Mouse (Mus musculus) embryo, embryonic 11 days (tissue): ENCODE results near the gene Ptch1.

Experiments
- DNase-seq: peaks from one replicate; pipeline ENCODE4 v3.0.0-alpha.2; 2015

Ptch1 gene

GRCm38 (mm10) chr13:63562972-63563780 lies 10.2 kb downstream of the Ptch1 start:
- peak; percentile 91 for DNase-seq

- DNase-seq: no peak
These were observed 11.0 kb downstream of the Ptch1 start for GRCm38 (mm10) chr13:63562141-63562971.

- DNase-seq: peak; percentile 74
These were observed 15.0 kb downstream of the Ptch1 start for GRCm38 (mm10) chr13:63558297-63558890.

GRCm38 (mm10) chr13:63556431-63556830 lies 17.0 kb downstream of the Ptch1 start:
- DNase-seq: no peak

GRCm38 (mm10) chr13:63555885-63556284 lies 17.5 kb downstream of the Ptch1 start:
- no peak for DNase-seq

GRCm38 (mm10) chr13:63554569-63554968 lies 18.8 kb downstream of the Ptch1 start:
- DNase-seq: peak; percentile 77

GRCm38 (mm10) chr13:63553436-63553835 lies 20.0 kb downstream of the Ptch1 start:
- DNase-seq: peak; percentile 16

- DNase-seq: peak; percentile 44
These were observed 21.0 kb downstream of the Ptch1 start for GRCm38 (mm10) chr13:63552291-63552932.

GRCm38 (mm10) chr13:63551552-63552290 lies 21.7 kb downstream of the Ptch1 start:
- DNase-seq: peak; percentile 17

GRCm38 (mm10) chr13:63550367-63550766 lies 23.0 kb downstream of the Ptch1 start:
- DNase-seq: no peak

- no peak for DNase-seq
These were observed 24.2 kb downstream of the Ptch1 start for GRCm38 (mm10) chr13:63549210-63549609.

- no peak for DNase-seq
These were observed 24.8 kb downstream of the Ptch1 start for GRCm38 (mm10) chr13:63548571-63548970.

- DNase-seq: no peak
These were observed 28.1 kb downstream of the Ptch1 start for GRCm38 (mm10) chr13:63545291-63545690.

GRCm38 (mm10) chr13:63544967-63545253 lies 28.5 kb downstream of the Ptch1 start:
- DNase-seq: no peak

- no peak for DNase-seq
These were observed 29.1 kb downstream of the Ptch1 start for GRCm38 (mm10) chr13:63544119-63544966.

- DNase-seq: peak; percentile 30
These were observed 29.9 kb downstream of the Ptch1 start for GRCm38 (mm10) chr13:63543459-63543858.

GRCm38 (mm10) chr13:63542796-63543384 lies 30.5 kb downstream of the Ptch1 start:
- DNase-seq: no peak

GRCm38 (mm10) chr13:63541510-63541909 lies 31.9 kb downstream of the Ptch1 start:
- peak; percentile 40 for DNase-seq

- no peak for DNase-seq
These were observed 32.8 kb downstream of the Ptch1 start for GRCm38 (mm10) chr13:63540584-63540983.

GRCm38 (mm10) chr13:63534981-63535380 lies 38.4 kb downstream of the Ptch1 start:
- no peak for DNase-seq

GRCm38 (mm10) chr13:63530857-63531256 lies 42.5 kb downstream of the Ptch1 start:
- no peak for DNase-seq
